Mouse (Mus musculus): ENCODE measurements at regions not wholly inside any gene's neighbourhood (a gene's known extent, or its start where the extent isn't known, plus 50 kb on each side); places are given as distances from the start of the nearest gene placed in this dataset.

- DNase-seq (ENCODE audit: extremely low read depth, insufficient read length, low spot score): no peak
These were observed 60.8 kb downstream of the Rpusd4 start for GRCm38 (mm10) chr9:35328503-35328902.

- DNase-seq (ENCODE audit: extremely low read depth, insufficient read length, low spot score): no peak
These were observed 62.7 kb downstream of the Rpusd4 start for GRCm38 (mm10) chr9:35330386-35330785.

GRCm38 (mm10) chr9:35331241-35331680 is 63.6 kb downstream of the Rpusd4 start:
- no peak for DNase-seq (ENCODE audit: extremely low read depth, insufficient read length, low spot score)

- peak; percentile 47 for DNase-seq (ENCODE audit: extremely low read depth, insufficient read length, low spot score)
These were observed 65.3 kb downstream of the Rpusd4 start for GRCm38 (mm10) chr9:35332688-35333630.

GRCm38 (mm10) chr9:35333631-35334005 is 66.0 kb downstream of the Rpusd4 start:
- peak; percentile 31 for DNase-seq (ENCODE audit: extremely low read depth, insufficient read length, low spot score)

- no peak for DNase-seq (ENCODE audit: extremely low read depth, insufficient read length, low spot score)
These were observed 66.9 kb downstream of the Rpusd4 start for GRCm38 (mm10) chr9:35334536-35334935.

GRCm38 (mm10) chr9:35335181-35335580 is 67.5 kb downstream of the Rpusd4 start:
- DNase-seq (ENCODE audit: extremely low read depth, insufficient read length, low spot score): no peak

GRCm38 (mm10) chr9:35335888-35336700 is 68.4 kb downstream of the Rpusd4 start:
- DNase-seq (ENCODE audit: extremely low read depth, insufficient read length, low spot score): peak; percentile 81

GRCm38 (mm10) chr9:35336701-35337055 is 69.0 kb downstream of the Rpusd4 start:
- DNase-seq (ENCODE audit: extremely low read depth, insufficient read length, low spot score): no peak

- no peak for DNase-seq (ENCODE audit: extremely low read depth, insufficient read length, low spot score)
These were observed 71.2 kb downstream of the Rpusd4 start for GRCm38 (mm10) chr9:35338858-35339257.

- no peak for DNase-seq (ENCODE audit: extremely low read depth, insufficient read length, low spot score)
These were observed 72.0 kb downstream of the Rpusd4 start for GRCm38 (mm10) chr9:35339492-35340262.

GRCm38 (mm10) chr9:35340263-35340573 is 72.6 kb downstream of the Rpusd4 start:
- no peak for DNase-seq (ENCODE audit: extremely low read depth, insufficient read length, low spot score)

GRCm38 (mm10) chr9:35340811-35341210 is 73.1 kb downstream of the Rpusd4 start:
- peak; percentile 57 for DNase-seq (ENCODE audit: extremely low read depth, insufficient read length, low spot score)

- no peak for DNase-seq (ENCODE audit: extremely low read depth, insufficient read length, low spot score)
These were observed 73.7 kb downstream of the Rpusd4 start for GRCm38 (mm10) chr9:35341386-35341785.

- peak; percentile 68 for DNase-seq (ENCODE audit: extremely low read depth, insufficient read length, low spot score)
These were observed 74.8 kb downstream of the Rpusd4 start for GRCm38 (mm10) chr9:35342436-35342835.

GRCm38 (mm10) chr9:35343336-35343735 is 75.7 kb downstream of the Rpusd4 start:
- no peak for DNase-seq (ENCODE audit: extremely low read depth, insufficient read length, low spot score)

- DNase-seq (ENCODE audit: extremely low read depth, insufficient read length, low spot score): no peak
These were observed 76.6 kb upstream of the Cdon start for GRCm38 (mm10) chr9:35344374-35344773.

- DNase-seq (ENCODE audit: extremely low read depth, insufficient read length, low spot score): no peak
These were observed 74.5 kb upstream of the Cdon start for GRCm38 (mm10) chr9:35346378-35346777.

- DNase-seq (ENCODE audit: extremely low read depth, insufficient read length, low spot score): no peak
These were observed 70.8 kb upstream of the Cdon start for GRCm38 (mm10) chr9:35350046-35350552.

- no peak for DNase-seq (ENCODE audit: extremely low read depth, insufficient read length, low spot score)
These were observed 69.4 kb upstream of the Cdon start for GRCm38 (mm10) chr9:35351576-35351975.

GRCm38 (mm10) chr9:35354652-35355130 is 66.2 kb upstream of the Cdon start:
- no peak for DNase-seq (ENCODE audit: extremely low read depth, insufficient read length, low spot score)
